In the genomic region with DNA sequence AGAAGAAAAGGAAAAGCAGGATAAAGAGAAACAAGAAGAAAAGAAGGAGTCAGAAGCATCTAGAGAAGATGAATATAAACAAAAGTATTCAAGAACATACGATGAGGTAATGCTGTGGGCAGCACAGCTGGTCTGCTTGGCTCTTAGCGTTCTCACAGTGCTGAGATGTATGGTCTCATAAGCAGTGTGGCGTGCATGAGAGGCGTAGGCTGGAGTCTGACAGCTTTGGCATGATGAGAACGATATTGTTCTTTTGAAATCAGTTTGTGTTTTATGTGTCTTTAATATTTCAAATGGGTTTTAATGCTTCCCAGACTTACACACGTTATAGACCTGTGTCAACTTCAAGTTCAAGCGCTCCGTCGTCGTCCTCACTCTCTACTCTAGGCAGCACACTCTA, we compare ENCODE assay signal across 24 mouse cellular contexts.
A peak's percentile ranks its signal among the peaks of the same experiment; 100 is the strongest.
DNase-seq lines count a peak whose midpoint lies in the region; ATAC-seq and TF ChIP-seq lines count a peak whose summit lies in the region.
"Had no signal": no experiment of that assay in that cellular context is flagged by ENCODE, and none has a peak within 500 bp of the region (broad histone marks: within the 10 kb centered on the region; RNA-seq: fewer than 3 reads in every experiment).

No protein-coding gene starts in this region.

- H3K4me1 ChIP-seq in lung, embryonic 14.5 days (ENCODE audit: insufficient read depth): no peaks in the 10 kb centered on the region
- no peaks in the 10 kb centered on the region for H3K4me1 ChIP-seq in lung, adult 2 months (ENCODE audit: control insufficient read depth, insufficient read depth, low read length)
- no peaks in the 10 kb centered on the region for H3K4me1 ChIP-seq in limb, embryonic 10.5 days
- H3K4me1 ChIP-seq: embryonic facial prominence, embryonic 10.5 days; hindbrain, embryonic 13.5 days; neural tube, embryonic 13.5 days had no signal

- H3K27ac ChIP-seq in layer of hippocampus, adult 2 months: peak overlapping the region; percentile 56; the same call in 1 of the 2 replicates
- H3K27ac ChIP-seq in lung, embryonic 14.5 days (ENCODE audit: low read depth): no peak overlapping the region
- no peak overlapping the region for H3K27ac ChIP-seq in limb, embryonic 10.5 days
- H3K27ac ChIP-seq: embryonic facial prominence, embryonic 10.5 days; heart, embryonic 15.5 days; hindbrain, embryonic 13.5 days; kidney, postnatal 0 days; liver, embryonic 15.5 days; macrophage; neural tube, embryonic 13.5 days had no signal

- peak; percentile 80 for ATAC-seq in lung, embryonic 14.5 days (ENCODE audit: insufficient read depth)
- ATAC-seq: midbrain, embryonic 16.5 days had no signal

- no peak overlapping the region for H3K4me3 ChIP-seq in layer of hippocampus, adult 2 months
- H3K4me3 ChIP-seq in lung, embryonic 14.5 days (ENCODE audit: low read depth, low read length): no peak overlapping the region
- no peak overlapping the region for H3K4me3 ChIP-seq in lung, adult 2 months (replicated peaks; ENCODE audit: extremely low read depth, low read depth, low read length)
- no peak overlapping the region for H3K4me3 ChIP-seq in limb, embryonic 10.5 days
- H3K4me3 ChIP-seq: embryonic facial prominence, embryonic 10.5 days; heart, embryonic 15.5 days; hindbrain, embryonic 13.5 days; liver, embryonic 15.5 days; myocyte; neural tube, embryonic 13.5 days had no signal

- H3K36me3 ChIP-seq in lung, embryonic 14.5 days (ENCODE audit: insufficient read depth): peaks cover 67% of the 10 kb centered on the region
- H3K36me3 ChIP-seq in limb, embryonic 10.5 days: peaks cover 81% of the 10 kb centered on the region

- TF ChIP-seq POLR2A in lung, adult 2 months (IDR thresholded peaks at IDR 0.05; ENCODE audit: borderline replicate concordance, extremely low read depth, low read depth, low read length): no peak

- no peak for TF ChIP-seq CTCF in layer of hippocampus, adult 2 months (conservative IDR thresholded peaks at IDR 0.05)
- no peak for TF ChIP-seq CTCF in lung, embryonic 14.5 days (IDR thresholded peaks at IDR 0.05; ENCODE audit: low read depth)
- TF ChIP-seq CTCF in lung, adult 2 months (IDR thresholded peaks at IDR 0.05; ENCODE audit: insufficient read depth, low read length): no peak

- no peak overlapping the region for H3K9ac ChIP-seq in lung, embryonic 14.5 days
- H3K9ac ChIP-seq: heart, embryonic 15.5 days; hindbrain, embryonic 13.5 days; liver, embryonic 15.5 days; neural tube, embryonic 13.5 days had no signal

- 65% methylated on average over 10 of the region's 10 CpGs for WGBS in lung, embryonic 14.5 days
- WGBS in lung, adult 2 months: 79% methylated on average over 10 of the region's 10 CpGs
- 93% methylated on average over 10 of the region's 10 CpGs for WGBS in limb, embryonic 10.5 days

- H3K27me3 ChIP-seq in lung, embryonic 14.5 days (ENCODE audit: insufficient read depth, low read length): no peaks in the 10 kb centered on the region
- H3K27me3 ChIP-seq in limb, embryonic 10.5 days (ENCODE audit: low read depth, poor library complexity, severe bottlenecking): no peaks in the 10 kb centered on the region
- H3K27me3 ChIP-seq: heart, embryonic 15.5 days; hindbrain, embryonic 13.5 days; liver, embryonic 15.5 days; neural tube, embryonic 13.5 days had no signal

- peak in 1 of 2 experiments; percentile 42 for DNase-seq in layer of hippocampus, adult 2 months (ENCODE audit: low spot score in 2 of 2)
- no peak for DNase-seq in layer of hippocampus, postnatal 10 days (ENCODE audit: low spot score in 2 of 2)
- peak; percentile 55 for DNase-seq in lung, embryonic 14.5 days
- DNase-seq in lung, adult 2 months: no peak
- peak; percentile 45 to 47 for DNase-seq in right cerebral cortex, postnatal 36 days (ENCODE audit: low spot score in 2 of 2)
- no peak for DNase-seq in right cerebral cortex, postnatal 10 days (ENCODE audit: low spot score in 2 of 2)
- DNase-seq in limb, embryonic 10.5 days (ENCODE audit: low spot score): no peak
- DNase-seq: adrenal gland, adult 2 months; cerebellum, adult 11-12 months; cerebellum, postnatal 10 days; heart, postnatal 36 days; kidney, adult 11 months; liver; retina, postnatal 1 day; spleen, adult 18-20 months had no signal

- H3K9me3 ChIP-seq in lung, embryonic 14.5 days (ENCODE audit: low read depth, low read length): no peaks in the 10 kb centered on the region
- no peaks in the 10 kb centered on the region for H3K9me3 ChIP-seq in limb, embryonic 10.5 days (replicated peaks)
- H3K9me3 ChIP-seq: embryonic facial prominence, embryonic 10.5 days; heart, embryonic 15.5 days; hindbrain, embryonic 13.5 days; liver, embryonic 15.5 days; neural tube, embryonic 13.5 days had no signal

- H3K4me2 ChIP-seq in lung, embryonic 14.5 days: no peak overlapping the region
- H3K4me2 ChIP-seq: heart, embryonic 15.5 days; hindbrain, embryonic 13.5 days; liver, embryonic 15.5 days; neural tube, embryonic 13.5 days had no signal

Comparison
In these comparisons a context has a peak if more than half of its experiments do, and no peak if none do; other contexts are left out.
1. DNase-seq: peak in lung, embryonic 14.5 days (single experiment) and right cerebral cortex, postnatal 36 days (2 of 2); none in layer of hippocampus, postnatal 10 days (0 of 2), lung, adult 2 months (single experiment), right cerebral cortex, postnatal 10 days (0 of 2) and limb, embryonic 10.5 days (single experiment).